Mouse (Mus musculus): ENCODE results near the gene Olfr1339. TPM values are rescaled to one million over a fixed set of nuclear protein-coding genes. Genes with fewer than 3 reads are reported as not detected.

Gene Olfr1339
- not detected in 2 replicates for polyA plus RNA-seq (2015; fragmentation: Nextera tagmentation; extraction: Ambion mirVana)

DNA sequence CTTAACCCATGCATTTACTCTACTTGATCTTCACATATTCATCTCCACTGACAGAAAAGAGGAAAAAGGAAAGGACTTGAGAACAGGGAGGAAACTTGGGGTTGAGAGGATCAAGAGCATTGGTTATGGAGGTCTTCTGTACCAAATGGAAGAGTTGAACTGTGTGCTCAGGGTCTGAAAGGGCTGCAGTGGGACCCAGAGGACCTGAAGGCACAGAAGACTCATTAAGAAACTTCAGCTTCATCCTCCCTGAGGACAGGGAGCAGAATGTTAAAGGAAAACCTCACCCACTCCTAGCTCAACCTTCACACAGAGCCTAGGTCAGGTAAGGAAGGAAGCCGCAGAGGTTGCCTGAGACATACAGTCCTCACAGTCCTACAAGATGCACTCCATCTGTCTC, at the start of gene Olfr1339:
Gene Olfr1339, plus strand, starts transcription at position 301 of the 400 bp plus-strand sequence.
- no peak within 1 kb of the TSS for H3K9ac ChIP-seq
- H3K9me3 ChIP-seq (replicated peaks): no peaks in the 10 kb centered on the region
- no peak for ATAC-seq (ENCODE audit: insufficient read depth)
- no peak within 1 kb of the TSS for H3K4me3 ChIP-seq (replicated peaks)
- no peak within 1 kb of the TSS for H3K4me2 ChIP-seq
- no peak within 1 kb of the TSS for H3K27ac ChIP-seq (replicated peaks)
- no peaks in the 10 kb centered on the region for H3K4me1 ChIP-seq (replicated peaks)
- 80% methylated on average over 1 of the region's 1 CpGs for WGBS (ENCODE audit: insufficient replicate concordance)
- H3K27me3 ChIP-seq: no peaks in the 10 kb centered on the region; the same call in 1 of the 2 replicates
- H3K36me3 ChIP-seq (replicated peaks): no peaks in the 10 kb centered on the region

DNA sequence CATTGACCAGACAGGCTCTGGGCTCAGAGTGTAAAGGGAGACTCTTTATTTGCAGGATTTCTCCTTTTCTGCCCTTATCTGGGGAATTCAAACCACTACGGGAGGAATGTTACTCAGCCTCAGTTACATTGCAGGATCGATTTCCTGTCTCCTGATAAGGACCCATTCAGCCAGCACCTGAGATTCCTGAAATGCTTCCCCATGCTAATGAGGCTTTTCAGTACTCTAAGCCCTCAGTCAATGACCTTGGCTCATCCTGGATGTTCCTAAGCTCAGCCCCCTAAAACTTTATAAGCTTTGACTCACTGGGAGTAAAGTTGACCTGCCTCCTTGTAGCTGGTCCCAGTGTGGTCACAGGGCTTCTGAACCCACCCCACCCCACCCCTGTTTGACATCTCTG, 44.9 kb upstream of the Olfr1339 start:
- WGBS (ENCODE audit: insufficient replicate concordance): 26% methylated on average over 2 of the region's 2 CpGs
- Histone ChIP-seq H3K4me2 (no peak overlapping the region), H3K4me1 (replicated peaks) (no peaks in the 10 kb centered on the region), H3K9ac (no peak overlapping the region), H3K36me3 (replicated peaks) (no peaks in the 10 kb centered on the region), H3K4me3 (replicated peaks) (no peak overlapping the region), H3K27ac (replicated peaks) (no peak overlapping the region), H3K9me3 (replicated peaks) (no peaks in the 10 kb centered on the region), H3K27me3 (no peaks in the 10 kb centered on the region)
- no peak for ATAC-seq (ENCODE audit: insufficient read depth)

DNA sequence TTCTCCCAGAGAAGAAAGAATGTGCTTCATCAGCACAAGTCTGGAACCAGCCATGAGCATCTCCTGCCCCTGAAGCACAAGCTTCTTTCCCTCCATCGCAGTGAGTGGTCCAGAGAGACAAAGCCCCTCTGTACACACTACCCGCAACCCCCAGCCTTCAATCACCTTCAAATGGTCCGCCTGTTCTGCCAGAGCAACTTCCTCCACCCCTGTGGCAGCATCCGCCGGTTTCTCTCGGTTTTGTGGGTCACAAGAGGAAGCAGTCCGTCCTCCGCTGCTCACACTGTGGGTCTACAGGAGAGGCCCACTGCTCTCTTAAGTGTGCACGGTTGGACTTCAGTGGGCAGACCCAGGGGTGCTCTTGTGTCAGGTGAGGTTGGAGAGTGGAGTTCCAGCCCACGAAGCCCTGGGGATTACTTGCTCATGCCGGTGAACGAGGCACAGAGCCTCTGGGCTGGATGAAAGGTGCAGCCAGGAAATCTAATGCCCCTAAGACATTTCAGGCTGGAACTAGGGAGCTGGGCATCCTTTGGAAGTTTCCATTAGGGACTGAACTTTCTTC, 39.5 kb upstream of the Olfr1339 start, which contains the start of gene Olfr1342:
Gene Olfr1342, minus strand, starts transcription at position 345 of the 562 bp plus-strand sequence.
- Histone ChIP-seq H3K27me3 (peaks cover 5% of the 10 kb centered on the region; the same call in 1 of the 2 replicates), H3K9ac (no peak within 1 kb of the TSS), H3K4me2 (no peak within 1 kb of the TSS), H3K9me3 (replicated peaks) (no peaks in the 10 kb centered on the region), H3K36me3 (replicated peaks) (no peaks in the 10 kb centered on the region), H3K27ac (replicated peaks) (no peak within 1 kb of the TSS), H3K4me1 (replicated peaks) (no peaks in the 10 kb centered on the region), H3K4me3 (replicated peaks) (no peak within 1 kb of the TSS)
- ATAC-seq (ENCODE audit: insufficient read depth): no peak
- 24% methylated on average over 12 of the region's 12 CpGs for WGBS (ENCODE audit: insufficient replicate concordance)

DNA sequence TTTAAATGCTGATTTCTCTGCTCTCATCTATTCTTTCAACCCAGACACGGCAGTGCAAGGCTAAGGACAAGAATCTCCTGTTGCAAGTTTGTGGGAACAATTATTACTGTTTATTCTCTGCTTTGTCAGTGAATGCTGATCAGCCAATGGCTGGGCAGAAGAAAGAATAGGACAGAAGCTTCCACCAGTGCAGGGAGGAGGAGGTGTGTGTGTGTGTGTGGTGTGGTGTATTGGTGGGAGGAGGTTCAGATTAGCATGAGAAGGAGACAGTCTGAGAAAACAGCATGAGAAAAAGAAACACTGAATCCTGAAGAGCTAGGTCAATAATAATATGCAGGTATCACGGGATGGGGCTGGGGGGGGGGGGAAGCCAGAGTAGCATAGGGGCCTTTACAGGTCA, 38.2 kb upstream of the Olfr1339 start:
- Histone ChIP-seq H3K4me3 (replicated peaks) (no peak overlapping the region), H3K9ac (no peak overlapping the region), H3K27ac (replicated peaks) (no peak overlapping the region), H3K4me1 (replicated peaks) (no peaks in the 10 kb centered on the region), H3K36me3 (replicated peaks) (no peaks in the 10 kb centered on the region), H3K4me2 (no peak overlapping the region), H3K27me3 (peaks cover 5% of the 10 kb centered on the region; the same call in 1 of the 2 replicates), H3K9me3 (replicated peaks) (no peaks in the 10 kb centered on the region)
- WGBS (ENCODE audit: insufficient replicate concordance): 43% methylated on average over 2 of the region's 2 CpGs
- no peak for ATAC-seq (ENCODE audit: insufficient read depth)

DNA sequence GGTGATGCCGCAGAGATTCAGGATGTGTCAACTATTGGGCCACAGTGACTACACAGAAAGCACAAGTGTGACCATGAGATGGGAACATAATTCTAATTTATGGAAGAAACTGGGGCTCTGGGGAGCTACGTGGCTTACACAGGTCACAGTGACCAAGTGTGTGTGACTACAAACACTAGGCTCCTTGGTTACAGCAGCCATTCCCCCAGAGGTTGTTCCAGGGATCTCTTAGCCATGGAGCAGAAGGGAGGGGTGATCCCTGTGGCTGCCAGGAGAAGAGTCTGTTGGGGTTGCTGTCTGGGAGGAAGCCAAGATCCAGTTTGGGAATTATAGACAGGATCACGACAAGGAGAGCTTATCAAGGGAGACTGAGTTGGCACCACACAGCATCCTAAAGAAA, 28.8 kb upstream of the Olfr1339 start, which contains the start of gene Olfr1341:
Gene Olfr1341, plus strand, starts transcription at position 301 of the 400 bp plus-strand sequence.
- no peak within 1 kb of the TSS for H3K27ac ChIP-seq (replicated peaks)
- no peak within 1 kb of the TSS for H3K4me2 ChIP-seq
- no peak within 1 kb of the TSS for H3K4me3 ChIP-seq (replicated peaks)
- WGBS (ENCODE audit: insufficient replicate concordance): 58% methylated on average over 3 of the region's 3 CpGs
- no peaks in the 10 kb centered on the region for H3K9me3 ChIP-seq (replicated peaks)
- ATAC-seq (ENCODE audit: insufficient read depth): no peak
- H3K4me1 ChIP-seq (replicated peaks): no peaks in the 10 kb centered on the region
- H3K9ac ChIP-seq: no peak within 1 kb of the TSS
- no peaks in the 10 kb centered on the region for H3K36me3 ChIP-seq (replicated peaks)
- H3K27me3 ChIP-seq: no peaks in the 10 kb centered on the region

DNA sequence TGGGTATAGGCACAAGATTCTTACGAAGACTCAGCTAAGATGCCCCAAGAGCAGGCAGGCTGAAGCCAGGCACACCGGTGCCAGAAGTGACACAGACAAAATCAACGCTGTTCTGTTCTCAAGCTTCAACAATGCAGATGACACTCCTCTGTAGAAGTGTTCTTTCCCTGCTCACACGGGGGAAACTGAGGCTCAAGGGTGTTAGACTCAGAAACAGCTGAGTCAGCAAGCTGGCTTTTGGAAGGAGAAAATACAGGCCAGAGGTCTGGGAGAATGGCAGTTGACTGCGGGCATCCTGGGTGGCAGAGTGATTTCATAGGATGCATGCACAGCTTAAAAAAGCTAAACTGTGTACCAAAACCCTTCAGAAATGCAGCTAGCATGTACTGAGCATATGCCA, 23.9 kb upstream of the Olfr1339 start:
- Histone ChIP-seq H3K36me3 (replicated peaks) (no peaks in the 10 kb centered on the region), H3K9ac (no peak overlapping the region), H3K9me3 (replicated peaks) (no peaks in the 10 kb centered on the region), H3K4me2 (no peak overlapping the region), H3K4me1 (replicated peaks) (no peaks in the 10 kb centered on the region), H3K27me3 (no peaks in the 10 kb centered on the region), H3K4me3 (replicated peaks) (no peak overlapping the region), H3K27ac (replicated peaks) (no peak overlapping the region)
- WGBS (ENCODE audit: insufficient replicate concordance): 62% methylated on average over 5 of the region's 5 CpGs
- no peak for ATAC-seq (ENCODE audit: insufficient read depth)

DNA sequence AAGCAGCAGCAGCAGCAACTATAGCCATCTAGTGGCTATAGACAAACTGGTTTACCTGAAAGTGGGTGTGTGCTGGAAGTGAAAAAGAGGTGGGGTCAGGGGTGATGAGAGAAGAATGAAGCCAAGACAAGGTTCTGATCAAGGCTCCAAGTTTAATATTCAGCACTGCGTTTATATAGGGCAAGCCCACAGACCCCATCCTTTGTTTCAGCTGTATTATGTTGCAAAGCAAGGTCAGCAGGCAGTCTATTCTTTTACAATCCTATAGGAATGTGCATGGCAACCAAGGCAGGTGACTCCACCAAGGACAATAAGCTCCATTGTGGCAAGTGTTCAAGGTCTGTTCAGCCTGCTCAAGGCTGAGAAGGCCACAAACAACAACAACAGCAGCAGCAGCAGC, 20.3 kb upstream of the Olfr1339 start:
- Histone ChIP-seq H3K4me3 (replicated peaks) (no peak overlapping the region), H3K9me3 (replicated peaks) (no peaks in the 10 kb centered on the region), H3K27ac (replicated peaks) (no peak overlapping the region), H3K4me2 (no peak overlapping the region), H3K27me3 (no peaks in the 10 kb centered on the region), H3K4me1 (replicated peaks) (no peaks in the 10 kb centered on the region), H3K36me3 (replicated peaks) (no peaks in the 10 kb centered on the region), H3K9ac (no peak overlapping the region)
- WGBS (ENCODE audit: insufficient replicate concordance): 46% methylated on average over 1 of the region's 1 CpGs
- no peak for ATAC-seq (ENCODE audit: insufficient read depth)

DNA sequence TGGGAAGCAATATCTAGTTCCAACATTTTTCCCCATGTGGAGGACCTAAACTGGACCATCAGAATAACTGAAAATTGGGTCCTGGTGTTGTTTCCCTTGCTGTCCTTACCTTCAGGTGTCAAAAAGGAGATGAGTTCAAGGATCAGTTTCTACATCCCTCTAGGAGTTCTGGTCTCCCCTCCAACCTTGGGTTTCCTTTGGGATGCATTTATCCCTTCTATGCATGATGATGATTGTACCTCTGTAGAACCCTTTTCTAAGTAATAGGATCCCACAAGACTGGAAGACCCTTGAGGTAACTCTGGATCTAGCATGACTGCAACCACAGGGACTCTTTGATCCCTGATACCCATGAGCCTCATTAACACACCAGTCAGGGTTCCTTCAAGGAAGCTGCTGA, 12.1 kb upstream of the Olfr1339 start, which contains the start of gene Olfr1340:
Gene Olfr1340, plus strand, starts transcription at position 301 of the 400 bp plus-strand sequence.
- H3K9me3 ChIP-seq (replicated peaks): no peaks in the 10 kb centered on the region
- no peak within 1 kb of the TSS for H3K4me3 ChIP-seq (replicated peaks)
- no peak within 1 kb of the TSS for H3K27ac ChIP-seq (replicated peaks)
- no peak within 1 kb of the TSS for H3K9ac ChIP-seq
- H3K4me1 ChIP-seq (replicated peaks): no peaks in the 10 kb centered on the region
- ATAC-seq (ENCODE audit: insufficient read depth): no peak
- H3K27me3 ChIP-seq: no peaks in the 10 kb centered on the region
- no peak within 1 kb of the TSS for H3K4me2 ChIP-seq
- no peaks in the 10 kb centered on the region for H3K36me3 ChIP-seq (replicated peaks)

DNA sequence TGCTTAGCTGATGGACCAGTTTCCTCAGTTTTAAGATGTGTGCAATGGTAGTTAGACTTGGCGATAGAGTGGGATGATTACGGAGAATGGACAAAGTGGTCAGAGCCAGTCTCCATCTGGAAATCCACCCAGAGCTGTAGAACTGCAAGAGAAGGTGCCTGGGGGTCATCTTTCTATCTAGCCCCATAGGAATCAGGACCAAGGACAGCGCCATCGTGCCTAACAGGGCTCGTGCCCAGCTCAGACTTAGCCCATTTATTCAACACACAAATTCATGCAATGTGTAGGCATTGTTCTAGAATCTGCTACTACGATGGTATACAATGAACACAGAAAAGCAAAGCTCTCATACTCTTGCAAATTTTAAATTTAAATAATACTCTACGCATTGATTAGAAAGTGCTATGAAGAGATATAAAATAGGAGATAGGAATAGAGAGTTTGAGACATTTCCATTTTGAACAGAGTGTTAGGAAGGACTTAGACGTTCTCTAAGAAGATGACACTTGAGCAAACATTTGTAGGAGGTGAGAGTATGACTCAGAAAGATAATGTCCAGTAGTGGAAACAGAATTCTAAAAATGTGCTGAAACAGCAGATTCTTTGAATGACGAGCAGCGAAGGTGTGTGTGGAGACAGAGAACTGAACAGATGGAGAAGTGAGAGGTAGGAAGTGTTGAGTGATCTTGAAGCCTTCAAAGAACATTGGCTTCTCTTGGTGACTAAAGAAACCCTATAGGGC, 10.1 kb upstream of the Olfr1339 start:
- H3K4me3 ChIP-seq (replicated peaks): no peak overlapping the region
- no peaks in the 10 kb centered on the region for H3K4me1 ChIP-seq (replicated peaks)
- no peak for ATAC-seq (ENCODE audit: insufficient read depth)
- WGBS (ENCODE audit: insufficient replicate concordance): 41% methylated on average over 10 of the region's 10 CpGs
- H3K4me2 ChIP-seq: no peak overlapping the region
- no peak overlapping the region for H3K27ac ChIP-seq (replicated peaks)
- H3K27me3 ChIP-seq: no peaks in the 10 kb centered on the region
- no peaks in the 10 kb centered on the region for H3K36me3 ChIP-seq (replicated peaks)
- H3K9ac ChIP-seq: no peak overlapping the region
- no peaks in the 10 kb centered on the region for H3K9me3 ChIP-seq (replicated peaks)

DNA sequence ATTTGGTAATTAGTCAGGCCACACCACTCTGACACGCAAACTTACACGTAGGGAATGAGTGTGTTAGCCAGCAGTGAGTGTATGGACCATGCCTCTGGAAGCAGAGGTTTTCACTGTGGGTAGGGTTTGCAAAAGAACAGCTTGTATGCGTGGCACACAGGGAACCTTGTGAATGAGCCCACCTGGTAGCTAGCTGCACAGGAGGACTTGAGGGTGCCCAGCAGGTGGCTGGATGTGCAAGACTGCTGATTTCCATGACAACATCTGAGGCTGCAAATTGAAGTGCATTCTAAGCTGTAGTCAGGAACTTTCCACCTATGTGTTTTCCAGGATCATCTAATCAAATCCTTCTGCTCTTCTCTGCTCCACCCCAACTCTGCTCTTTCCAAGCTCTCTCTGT, 7.6 kb downstream of the Olfr1339 start:
- Histone ChIP-seq H3K4me3 (replicated peaks) (no peak overlapping the region), H3K27ac (replicated peaks) (no peak overlapping the region), H3K9ac (no peak overlapping the region), H3K27me3 (peaks cover 27% of the 10 kb centered on the region), H3K4me1 (replicated peaks) (no peaks in the 10 kb centered on the region), H3K9me3 (replicated peaks) (no peaks in the 10 kb centered on the region), H3K36me3 (replicated peaks) (no peaks in the 10 kb centered on the region), H3K4me2 (no peak overlapping the region)
- no peak for ATAC-seq (ENCODE audit: insufficient read depth)
- WGBS (ENCODE audit: insufficient replicate concordance): 37% methylated on average over 3 of the region's 3 CpGs

DNA sequence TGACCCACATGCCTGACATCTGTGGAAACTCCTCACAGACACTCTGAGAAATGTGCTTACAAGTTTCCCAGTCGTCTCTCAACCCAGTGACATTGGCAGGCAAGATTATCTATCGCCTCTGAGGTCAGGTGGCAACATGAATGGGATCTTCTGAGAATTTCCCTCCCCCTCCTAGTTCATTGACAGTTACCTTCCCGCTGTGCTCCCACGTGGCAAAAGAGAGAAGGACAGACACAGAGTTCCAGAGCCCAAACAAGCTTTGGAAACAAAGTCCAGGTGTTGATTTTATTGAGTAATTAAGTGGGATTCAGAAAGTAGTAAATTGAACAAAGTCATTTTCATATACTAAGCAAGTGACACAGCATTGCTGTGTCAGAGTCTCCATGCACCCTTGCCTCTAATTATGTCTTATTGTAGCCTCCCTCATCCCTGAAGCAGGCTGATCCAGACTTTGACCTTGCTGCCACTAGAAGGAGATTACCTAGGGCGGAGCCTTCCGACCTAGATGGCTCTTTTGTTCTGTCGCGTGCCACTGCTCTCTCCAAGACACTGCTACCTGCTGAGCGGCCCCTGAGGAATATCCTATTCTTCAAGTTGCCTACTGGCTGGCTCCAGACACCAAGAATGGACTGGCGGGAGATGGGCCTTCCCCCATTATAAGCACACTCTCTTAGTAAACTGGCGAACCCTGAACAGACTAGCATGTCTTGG, 9.2 kb downstream of the Olfr1339 start:
- H3K4me2 ChIP-seq: no peak overlapping the region
- no peaks in the 10 kb centered on the region for H3K4me1 ChIP-seq (replicated peaks)
- H3K9me3 ChIP-seq (replicated peaks): no peaks in the 10 kb centered on the region
- peaks cover 27% of the 10 kb centered on the region for H3K27me3 ChIP-seq
- no peak overlapping the region for H3K9ac ChIP-seq
- no peak overlapping the region for H3K27ac ChIP-seq (replicated peaks)
- no peak for ATAC-seq (ENCODE audit: insufficient read depth)
- H3K36me3 ChIP-seq (replicated peaks): no peaks in the 10 kb centered on the region
- H3K4me3 ChIP-seq (replicated peaks): no peak overlapping the region
- 11% methylated on average over 11 of the region's 11 CpGs for WGBS (ENCODE audit: insufficient replicate concordance)

Measured in liver, embryonic 15.5 days (tissue).